Mouse (Mus musculus) embryonic facial prominence, embryonic 14.5 days (tissue): ENCODE measurements at regions not wholly inside any gene's neighbourhood (a gene's known extent, or its start where the extent isn't known, plus 50 kb on each side); places are given as distances from the start of the nearest gene placed in this dataset.

ENCODE experiments used
- ATAC-seq: fragments of 200-750 bp; cut with Nextera tagmentation; 2 replicates; pipeline ENCODE4 v1.8.0; 2017; ENCODE audit warnings: low read depth, moderate number of reproducible peaks, moderate TSS enrichment
- DNase-seq: peaks from one replicate; pipeline ENCODE4 v3.0.0-alpha.2; 2015; ENCODE audit warnings: low spot score
- H3K27ac ChIP-seq: fragments of 300-500 bp; sonication (generic); replicated peaks from 2 replicates; pipeline ENCODE4 v1.5.1; 2014; ENCODE audit warnings: low read depth, mild to moderate bottlenecking, low read length, moderate library complexity
- H3K27me3 ChIP-seq: fragments of 300-500 bp; sonication (generic); replicated peaks from 2 replicates; pipeline ENCODE4 v1.6.1; 2014; ENCODE audit warnings: low read length; ENCODE audit not compliant: control insufficient read depth, insufficient read depth
- H3K36me3 ChIP-seq: fragments of 300-500 bp; sonication (generic); 2 replicates; pipeline ENCODE4 v1.6.1; 2014; ENCODE audit warnings: low read length, mixed read lengths; ENCODE audit not compliant: control insufficient read depth, insufficient read depth
- H3K4me1 ChIP-seq: fragments of 300-500 bp; sonication (generic); 2 replicates; pipeline ENCODE4 v1.6.1; 2014; ENCODE audit warnings: antibody characterized with exemption, low read length; ENCODE audit not compliant: control insufficient read depth, insufficient read depth
- H3K4me2 ChIP-seq: fragments of 300-500 bp; sonication (generic); 2 replicates; pipeline ENCODE4 v1.6.1; 2014; ENCODE audit warnings: low read depth, mild to moderate bottlenecking, low read length, moderate library complexity, mixed read lengths
- H3K4me3 ChIP-seq: fragments of 300-500 bp; sonication (generic); 2 replicates; pipeline ENCODE4 v1.5.1; 2014; ENCODE audit warnings: low read depth, mild to moderate bottlenecking, low read length
- H3K9ac ChIP-seq: fragments of 300-500 bp; sonication (generic); 2 replicates; pipeline ENCODE4 v1.6.1; 2014; ENCODE audit warnings: low read depth, mild to moderate bottlenecking, low read length, moderate library complexity, mixed read lengths
- H3K9me3 ChIP-seq: fragments of 300-500 bp; sonication (generic); 2 replicates; pipeline ENCODE4 v1.6.1; 2016; ENCODE audit warnings: low read length; ENCODE audit not compliant: control insufficient read depth
- WGBS: fragments of 180-500 bp; shearing (Covaris S2); extraction: QIAGEN DNeasy Blood & Tissue Kit; methylation state at CpG from one replicate; pipeline ENCODE4 v1.1.7; 2014; 5-methylcytosine and 5-hydroxymethylcytosine counted together

DNA sequence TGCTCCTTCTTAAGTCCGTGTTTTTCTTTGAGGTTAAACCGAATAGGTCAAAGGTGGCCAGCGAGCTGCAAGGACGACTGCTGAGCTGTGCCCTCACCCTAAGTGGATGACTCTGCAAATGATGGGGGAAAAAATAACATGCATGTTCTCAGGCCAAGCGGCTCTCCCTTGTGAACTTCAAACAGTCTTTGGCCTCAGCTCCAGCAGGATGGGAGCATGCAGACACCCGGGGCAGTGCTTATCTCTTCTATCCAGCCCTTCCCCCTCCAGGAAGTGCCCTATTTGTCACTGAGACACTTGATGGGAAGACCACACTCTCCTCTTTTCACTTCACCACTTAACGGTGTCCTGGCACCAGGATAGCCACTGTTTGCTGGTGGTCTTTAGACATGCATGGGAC lies 157.3 kb upstream of the Serp2 start:
- Histone ChIP-seq H3K36me3 (no peaks in the 10 kb centered on the region), H3K27ac (no peak overlapping the region), H3K4me3 (no peak overlapping the region), H3K9me3 (peaks cover 3% of the 10 kb centered on the region; the same call in 1 of the 2 replicates), H3K4me2 (no peak overlapping the region), H3K27me3 (no peaks in the 10 kb centered on the region), H3K9ac (no peak overlapping the region), H3K4me1 (peaks cover 3% of the 10 kb centered on the region)
- no peak for ATAC-seq
- DNase-seq = no peak
- WGBS = 43% methylated on average over 7 of the region's 7 CpGs

DNA sequence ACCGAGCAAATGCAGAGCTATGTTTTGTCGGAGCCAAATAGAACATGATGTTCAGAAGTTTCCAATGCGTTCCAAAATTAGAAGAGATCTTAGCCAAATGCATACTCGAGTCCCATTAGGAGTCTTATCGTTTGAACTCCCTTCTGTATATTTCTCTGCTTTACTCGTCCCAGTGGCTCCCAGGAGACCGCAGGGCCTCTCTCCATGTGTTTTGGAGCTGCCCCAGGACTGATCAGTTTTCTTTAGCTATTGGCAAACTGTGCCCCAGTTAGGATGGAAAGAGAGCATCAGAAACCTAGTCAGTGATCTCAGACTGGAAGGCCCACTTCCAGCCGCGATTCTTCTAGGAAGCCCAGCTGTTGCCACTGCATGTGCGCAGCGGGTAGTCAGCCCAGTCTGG lies 152.0 kb upstream of the Serp2 start:
- ATAC-seq = no peak
- H3K27ac ChIP-seq = peak overlapping the region; percentile 50
- H3K4me1 ChIP-seq = peaks cover 6% of the 10 kb centered on the region
- H3K9me3 ChIP-seq = no peaks in the 10 kb centered on the region
- H3K4me2 ChIP-seq = no peak overlapping the region
- no peaks in the 10 kb centered on the region for H3K36me3 ChIP-seq
- WGBS = 70% methylated on average over 11 of the region's 11 CpGs
- no peaks in the 10 kb centered on the region for H3K27me3 ChIP-seq
- no peak for DNase-seq
- H3K9ac ChIP-seq = no peak overlapping the region
- no peak overlapping the region for H3K4me3 ChIP-seq

DNA sequence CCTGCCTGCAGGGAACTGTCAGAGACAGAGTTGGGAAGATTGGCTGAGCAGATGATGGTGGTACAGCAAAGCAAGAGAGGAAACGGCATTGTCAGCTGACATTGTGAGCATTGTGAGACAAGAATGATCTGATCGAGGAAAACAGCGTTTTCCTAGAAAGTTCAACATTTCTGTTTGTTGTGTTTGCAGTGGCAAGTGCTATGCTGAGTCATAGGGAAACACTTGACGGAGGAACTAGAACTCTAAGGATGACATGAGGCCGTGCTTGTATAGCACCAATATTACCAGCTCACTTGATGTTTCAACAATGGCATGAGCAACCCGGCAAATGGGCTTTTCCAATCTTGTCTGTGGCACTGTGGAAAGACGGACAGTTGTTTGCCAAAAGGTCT lies 146.7 kb upstream of the Serp2 start:
- no peak overlapping the region for H3K4me2 ChIP-seq
- H3K9ac ChIP-seq = no peak overlapping the region
- H3K4me3 ChIP-seq = no peak overlapping the region
- 82% methylated on average over 7 of the region's 7 CpGs for WGBS
- H3K36me3 ChIP-seq = no peaks in the 10 kb centered on the region
- peaks cover 17% of the 10 kb centered on the region for H3K4me1 ChIP-seq
- no peaks in the 10 kb centered on the region for H3K27me3 ChIP-seq
- DNase-seq = no peak
- ATAC-seq = no peak
- H3K27ac ChIP-seq = no peak overlapping the region
- no peaks in the 10 kb centered on the region for H3K9me3 ChIP-seq

DNA sequence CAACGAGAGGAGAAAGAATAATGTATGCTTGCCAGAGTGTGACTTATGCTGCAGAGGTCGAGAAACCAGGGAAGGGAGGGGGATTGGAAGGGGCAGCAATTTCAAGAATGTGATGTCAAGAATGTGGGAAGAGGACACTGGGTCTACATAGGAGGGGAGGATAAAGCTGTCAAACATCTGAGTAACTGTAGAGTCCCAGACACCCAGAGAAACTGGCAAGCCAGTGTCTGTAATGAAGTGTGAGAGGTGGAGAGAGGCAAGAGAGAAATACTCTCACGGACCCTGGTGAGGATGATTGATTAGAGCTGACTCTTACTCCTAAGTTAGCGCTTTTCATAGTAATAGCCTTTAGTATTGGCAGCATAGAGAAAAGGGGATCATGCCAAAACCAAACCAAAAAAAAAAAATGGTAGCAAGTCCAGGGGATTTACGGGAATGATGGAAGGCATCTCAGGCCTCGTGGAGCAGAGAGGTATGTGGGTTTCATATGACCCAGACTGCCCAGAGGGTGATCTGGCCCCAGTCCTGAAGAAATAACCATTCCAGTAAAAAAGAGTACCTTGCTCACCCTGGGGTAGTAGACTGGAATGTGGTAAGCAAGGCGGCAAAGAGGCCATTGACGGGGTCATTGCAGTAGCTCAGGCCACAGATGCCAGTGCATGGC lies 146.2 kb upstream of the Serp2 start:
- H3K9ac ChIP-seq = no peak overlapping the region
- no peak overlapping the region; the same call in 1 of the 2 replicates for H3K27ac ChIP-seq
- no peak for DNase-seq
- WGBS = 44% methylated on average over 8 of the region's 8 CpGs
- H3K36me3 ChIP-seq = no peaks in the 10 kb centered on the region
- no peaks in the 10 kb centered on the region for H3K27me3 ChIP-seq
- H3K4me1 ChIP-seq = peaks cover 22% of the 10 kb centered on the region
- no peaks in the 10 kb centered on the region for H3K9me3 ChIP-seq
- no peak overlapping the region for H3K4me3 ChIP-seq
- ATAC-seq = no peak
- H3K4me2 ChIP-seq = no peak overlapping the region

DNA sequence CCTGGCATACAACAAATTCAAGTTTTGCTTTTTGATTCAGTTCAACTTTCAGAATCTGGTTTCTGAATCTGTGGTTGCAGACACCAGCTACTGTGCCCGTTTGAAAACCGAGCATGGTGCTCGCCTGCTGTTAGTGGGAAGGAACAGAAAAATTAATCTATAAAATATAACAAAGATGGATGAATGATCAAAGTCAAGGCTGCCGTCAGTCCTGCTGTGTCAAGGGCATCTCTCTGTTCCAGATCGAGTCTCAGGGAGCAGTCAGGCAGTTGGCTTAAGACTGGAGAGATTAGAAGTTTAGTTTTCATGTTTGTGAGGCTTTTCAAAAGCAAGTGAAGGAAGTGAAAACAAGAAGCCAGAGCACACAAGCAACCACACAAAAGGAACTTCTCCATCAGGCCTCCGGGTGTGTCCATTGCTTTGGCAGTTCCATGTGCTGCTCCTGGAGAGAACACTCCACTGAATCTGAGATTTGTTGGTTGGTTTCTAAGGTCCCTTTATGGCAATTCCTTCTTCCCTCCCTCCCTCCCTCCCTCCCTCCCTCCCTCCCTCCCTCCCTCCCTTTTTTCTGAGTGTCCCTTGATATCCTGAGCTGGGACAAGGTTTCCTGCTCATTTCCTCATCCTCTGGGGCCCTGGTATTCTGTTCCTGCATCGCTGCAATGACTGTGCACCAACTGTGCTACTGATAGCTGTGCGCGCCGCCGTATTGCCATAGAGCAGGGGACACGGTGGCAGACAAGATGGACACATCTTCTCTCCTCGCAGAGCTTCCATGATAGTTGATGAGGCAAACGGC lies 145.4 kb upstream of the Serp2 start:
- Histone ChIP-seq H3K4me3 (no peak overlapping the region), H3K27ac (no peak overlapping the region; the same call in 1 of the 2 replicates), H3K36me3 (no peaks in the 10 kb centered on the region), H3K4me2 (no peak overlapping the region), H3K9me3 (no peaks in the 10 kb centered on the region), H3K27me3 (no peaks in the 10 kb centered on the region), H3K9ac (no peak overlapping the region), H3K4me1 (peaks cover 27% of the 10 kb centered on the region)
- DNase-seq = no peak
- WGBS = 65% methylated on average over 14 of the region's 14 CpGs
- no peak for ATAC-seq

DNA sequence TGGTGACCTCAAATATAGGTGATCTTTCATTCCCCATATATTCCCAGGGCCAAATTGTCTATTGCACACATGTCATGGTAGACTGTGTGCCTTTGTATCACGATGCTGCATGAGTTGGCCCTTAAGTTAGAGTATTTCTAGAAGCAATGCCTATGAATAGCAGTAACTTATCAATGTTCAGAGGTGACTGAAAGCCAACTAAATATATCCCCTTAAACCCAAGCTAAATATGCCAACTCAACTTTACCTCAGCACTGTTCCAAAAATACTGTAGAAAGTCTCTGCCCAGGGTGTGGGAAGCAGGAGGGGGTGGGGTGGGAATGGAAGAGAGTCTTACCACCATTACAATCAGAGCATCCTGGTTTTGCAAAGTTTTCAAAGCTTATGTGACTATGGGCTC lies 144.6 kb upstream of the Serp2 start:
- H3K4me1 ChIP-seq = peaks cover 32% of the 10 kb centered on the region
- H3K9me3 ChIP-seq = no peaks in the 10 kb centered on the region
- 92% methylated on average over 1 of the region's 1 CpGs for WGBS
- H3K27me3 ChIP-seq = no peaks in the 10 kb centered on the region
- ATAC-seq (no peak), DNase-seq (no peak)
- no peak overlapping the region for H3K27ac ChIP-seq
- H3K9ac ChIP-seq = no peak overlapping the region
- H3K36me3 ChIP-seq = no peaks in the 10 kb centered on the region
- no peak overlapping the region for H3K4me3 ChIP-seq
- no peak overlapping the region for H3K4me2 ChIP-seq

DNA sequence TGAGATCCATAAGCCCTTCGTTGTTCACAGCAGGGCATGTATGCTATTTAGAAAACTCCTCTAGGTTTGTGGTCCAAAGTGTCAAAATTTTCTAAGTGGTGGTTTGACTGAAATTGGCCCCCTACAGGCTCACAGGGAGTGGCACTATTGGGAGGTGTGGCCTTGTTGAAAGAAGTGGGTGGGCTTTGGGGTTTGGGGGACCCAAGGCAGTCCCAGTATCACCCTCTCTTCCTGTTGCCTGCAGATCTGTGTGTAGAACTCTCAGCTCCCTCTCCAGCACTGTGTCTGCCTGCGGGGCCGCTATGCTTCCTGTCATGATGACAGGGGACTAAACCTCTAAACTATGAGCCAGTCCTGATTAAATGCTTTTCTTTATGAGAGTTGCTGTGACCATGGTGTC lies 144.1 kb upstream of the Serp2 start:
- no peak overlapping the region for H3K4me2 ChIP-seq
- no peaks in the 10 kb centered on the region for H3K27me3 ChIP-seq
- H3K9ac ChIP-seq = no peak overlapping the region
- H3K27ac ChIP-seq = no peak overlapping the region
- DNase-seq (no peak), ATAC-seq (no peak)
- H3K9me3 ChIP-seq = no peaks in the 10 kb centered on the region
- WGBS = 94% methylated on average over 3 of the region's 3 CpGs
- peaks cover 34% of the 10 kb centered on the region for H3K4me1 ChIP-seq
- no peaks in the 10 kb centered on the region for H3K36me3 ChIP-seq
- H3K4me3 ChIP-seq = no peak overlapping the region

DNA sequence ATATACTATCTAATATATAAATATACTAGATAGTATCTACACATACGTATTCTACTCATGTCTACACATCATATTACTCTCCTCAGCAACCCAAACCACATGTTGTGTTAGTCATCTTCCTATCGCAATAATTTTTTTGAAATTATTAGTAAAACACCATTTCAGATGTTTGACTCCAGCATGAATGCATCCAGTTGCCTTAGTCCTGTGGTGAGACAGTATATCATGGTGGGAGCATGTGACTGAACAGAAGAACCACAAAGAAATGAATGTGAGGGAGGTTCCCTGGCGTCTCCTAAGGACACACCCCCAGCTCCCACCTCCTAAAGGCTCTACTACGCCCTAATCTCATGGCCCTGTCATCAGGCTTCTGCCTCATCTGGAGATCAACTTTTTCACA lies 143.5 kb upstream of the Serp2 start:
- no peak overlapping the region for H3K27ac ChIP-seq
- no peak overlapping the region for H3K4me3 ChIP-seq
- no peaks in the 10 kb centered on the region for H3K9me3 ChIP-seq
- no peaks in the 10 kb centered on the region for H3K36me3 ChIP-seq
- no peak overlapping the region for H3K9ac ChIP-seq
- peaks cover 35% of the 10 kb centered on the region for H3K4me1 ChIP-seq
- no peak for ATAC-seq
- H3K4me2 ChIP-seq = no peak overlapping the region
- WGBS = 94% methylated on average over 4 of the region's 4 CpGs
- DNase-seq = no peak
- H3K27me3 ChIP-seq = no peaks in the 10 kb centered on the region
